Mouse (Mus musculus): Measurements from ENCODE around the gene Usp3.

DNA sequence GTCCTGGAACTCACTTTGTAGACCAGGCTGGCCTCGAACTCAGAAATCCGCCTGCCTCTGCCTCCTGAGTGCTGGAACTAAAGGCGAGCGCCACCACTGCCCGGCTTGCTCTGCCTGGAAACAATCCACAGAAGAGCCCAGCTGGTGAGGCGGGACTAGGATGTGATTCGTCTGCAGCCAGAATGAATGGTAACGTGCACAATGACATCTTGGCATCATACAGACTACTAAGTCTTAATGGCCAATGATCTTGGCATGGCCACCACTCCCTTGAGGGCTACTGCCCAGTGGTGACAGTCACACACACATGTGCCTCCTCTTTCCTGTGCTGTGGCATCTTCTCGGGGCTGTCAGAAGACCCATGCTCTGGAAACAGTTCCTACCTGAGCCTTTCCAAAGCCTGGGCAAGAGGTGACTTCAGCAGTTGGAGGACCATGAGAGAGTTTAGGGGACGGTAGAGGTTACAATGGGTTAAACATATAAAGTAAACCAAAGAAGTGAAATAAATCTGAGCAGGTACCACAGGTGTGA, 77.2 kb downstream of the Usp3 start:
- TF ChIP-seq CTCF (IDR thresholded peaks at IDR 0.05; ENCODE audit: borderline replicate concordance, extremely low read depth, insufficient read depth, insufficient read length) (no peak), POLR2A (IDR thresholded peaks at IDR 0.05; ENCODE audit: borderline replicate concordance, extremely low read depth, insufficient read depth, insufficient read length, poor library complexity, severe bottlenecking) (no peak)
